Mouse (Mus musculus) olfactory bulb, adult 2 months (tissue): Measurements from ENCODE around the gene Lmod1. TPM values are rescaled to one million over a fixed set of nuclear protein-coding genes. Genes with fewer than 3 reads are reported as not detected.

Experiments
- H3K27ac ChIP-seq: fragments of 200-500 bp; 2 replicates; pipeline ENCODE4 v1.5.1; 2012; ENCODE audit warnings: low read depth, low read length; ENCODE audit not compliant: insufficient read depth
- H3K4me1 ChIP-seq: fragments of 200-500 bp; 2 replicates; pipeline ENCODE4 v1.6.1; 2012; ENCODE audit warnings: low read length; ENCODE audit not compliant: control insufficient read depth, insufficient read depth
- H3K4me3 ChIP-seq: fragments of 200-500 bp; 2 replicates; pipeline ENCODE4 v1.5.1; 2012; ENCODE audit warnings: mild to moderate bottlenecking, low read depth, low read length, moderate library complexity; ENCODE audit not compliant: insufficient read depth
- CTCF ChIP-seq: fragments of 200-500 bp; IDR thresholded peaks from 2 replicates; pipeline ENCODE4 v1.5.1; 2012; ENCODE audit warnings: low read depth, mild to moderate bottlenecking, low read length, moderate library complexity; ENCODE audit not compliant: insufficient read depth
- POLR2A ChIP-seq: fragments of 200-500 bp; IDR thresholded peaks from 2 replicates; pipeline ENCODE4 v1.6.1; 2012; ENCODE audit warnings: mild to moderate bottlenecking, low read depth, low read length, moderate library complexity; ENCODE audit not compliant: insufficient read depth
- WGBS: fragments of 180-500 bp; shearing (Covaris S2); methylation state at CpG from one replicate; pipeline ENCODE4 v1.1.7; 2018; 5-methylcytosine and 5-hydroxymethylcytosine counted together
- polyA plus RNA-seq: library from polyadenylated mRNA; stranded (reverse); fragments of >200 nt; gene quantifications from 2 replicates; pipeline ENCODE4 v1.2.4, GENCODE M21; 2012; ENCODE audit warnings: low replicate concordance; ENCODE audit not compliant: missing spikeins, insufficient read depth, insufficient read length

Gene Lmod1
- polyA plus RNA-seq, 1 experiment: not detected

- WGBS: 49% methylated on average over 4 of the region's 4 CpGs
- no peak for TF ChIP-seq POLR2A
- TF ChIP-seq CTCF: no peak
- H3K27ac ChIP-seq: peak overlapping the region; percentile 33
- no peak overlapping the region for H3K4me3 ChIP-seq
- peaks cover 14% of the 10 kb centered on the region for H3K4me1 ChIP-seq
Measured at GRCm38 (mm10) chr1:135347498-135348169, 23.0 kb downstream of the Lmod1 start.

GRCm38 (mm10) chr1:135351953-135352352 is 27.3 kb downstream of the Lmod1 start:
- peaks cover 10% of the 10 kb centered on the region for H3K4me1 ChIP-seq
- WGBS: 78% methylated on average over 3 of the region's 3 CpGs
- H3K27ac ChIP-seq: no peak overlapping the region
- TF ChIP-seq CTCF: no peak
- no peak for TF ChIP-seq POLR2A
- no peak overlapping the region for H3K4me3 ChIP-seq

GRCm38 (mm10) chr1:135359071-135359470 is 34.5 kb downstream of the Lmod1 start:
- no peak for TF ChIP-seq CTCF
- no peak for TF ChIP-seq POLR2A
- Histone ChIP-seq H3K4me1 (no peaks in the 10 kb centered on the region), H3K27ac (no peak overlapping the region), H3K4me3 (no peak overlapping the region)
- WGBS: 28% methylated on average over 2 of the region's 2 CpGs

GRCm38 (mm10) chr1:135361491-135361890 is 36.9 kb downstream of the Lmod1 start:
- Histone ChIP-seq H3K27ac (no peak overlapping the region), H3K4me3 (no peak overlapping the region), H3K4me1 (peaks cover 4% of the 10 kb centered on the region; the same call in 1 of the 2 replicates)
- 57% methylated on average over 4 of the region's 4 CpGs for WGBS
- no peak for TF ChIP-seq CTCF
- no peak for TF ChIP-seq POLR2A

- H3K27ac ChIP-seq: no peak overlapping the region
- H3K4me3 ChIP-seq: no peak overlapping the region
- TF ChIP-seq POLR2A (no peak), CTCF (no peak)
- H3K4me1 ChIP-seq: peaks cover 9% of the 10 kb centered on the region
Measured at GRCm38 (mm10) chr1:135362115-135362514, 37.5 kb downstream of the Lmod1 start.

- Histone ChIP-seq H3K4me1 (peaks cover 16% of the 10 kb centered on the region), H3K27ac (no peak overlapping the region), H3K4me3 (no peak overlapping the region)
- no peak for TF ChIP-seq CTCF
- TF ChIP-seq POLR2A: no peak
- 87% methylated on average over 8 of the region's 8 CpGs for WGBS
Measured at GRCm38 (mm10) chr1:135363446-135363845, 38.8 kb downstream of the Lmod1 start.

- no peak overlapping the region for H3K4me3 ChIP-seq
- TF ChIP-seq POLR2A: no peak
- no peak for TF ChIP-seq CTCF
- H3K4me1 ChIP-seq: peaks cover 28% of the 10 kb centered on the region
- H3K27ac ChIP-seq: peak overlapping the region; percentile 12; the same call in 1 of the 2 replicates
Measured at GRCm38 (mm10) chr1:135366380-135366779, 41.8 kb downstream of the Lmod1 start.

GRCm38 (mm10) chr1:135367005-135367404 is 42.4 kb downstream of the Lmod1 start:
- Histone ChIP-seq H3K27ac (peak overlapping the region; percentile 79), H3K4me3 (no peak overlapping the region), H3K4me1 (peaks cover 33% of the 10 kb centered on the region)
- WGBS: 55% methylated on average over 7 of the region's 7 CpGs
- TF ChIP-seq POLR2A (no peak), CTCF (no peak)

GRCm38 (mm10) chr1:135367595-135367994 is 43.0 kb downstream of the Lmod1 start:
- 63% methylated on average over 8 of the region's 8 CpGs for WGBS
- 0 out of 2 replicates have a peak overlapping the region, but pooled peaks have one; percentile 17 for H3K27ac ChIP-seq

More at GRCm38 (mm10) chr1:135367595-135367994, 43.0 kb downstream of the Lmod1 start:
- no peak overlapping the region for H3K4me3 ChIP-seq
- TF ChIP-seq CTCF (no peak), POLR2A (no peak)
- peaks cover 38% of the 10 kb centered on the region for H3K4me1 ChIP-seq
